ENCODE assay signal across 8 mouse cellular contexts in genomic region chr8:120525832-120526231, GRCm38 (mm10).
DNase-seq lines count a peak whose midpoint lies in the region; ATAC-seq lines count a peak whose summit lies in the region.

No protein-coding gene starts in this region.

- H3K9ac ChIP-seq in kidney, embryonic 14.5 days (ENCODE audit: low read depth, low read length) = no peak overlapping the region
- H3K9ac ChIP-seq in liver, embryonic 16.5 days (ENCODE audit: low read depth, low read length) = peak overlapping the region; percentile 4; the same call in 1 of the 2 replicates

- WGBS in kidney, embryonic 14.5 days = 18% methylated on average over 6 of the region's 6 CpGs
- 55% methylated on average over 6 of the region's 6 CpGs for WGBS in liver, embryonic 16.5 days (ENCODE audit: insufficient replicate concordance)

- no peaks in the 10 kb centered on the region for H3K9me3 ChIP-seq in kidney, embryonic 14.5 days (ENCODE audit: control insufficient read depth, low read length)
- H3K9me3 ChIP-seq in liver, embryonic 16.5 days (replicated peaks; ENCODE audit: control insufficient read depth, low read length) = no peaks in the 10 kb centered on the region

- H3K4me3 ChIP-seq in kidney, embryonic 14.5 days (ENCODE audit: low read length) = no peak overlapping the region
- no peak overlapping the region for H3K4me3 ChIP-seq in liver, embryonic 16.5 days (ENCODE audit: low read depth, low read length)

- 0 out of 2 replicates have a peak, but pooled peaks have one; percentile 34 for ATAC-seq in kidney, embryonic 14.5 days (ENCODE audit: low FRiP score, low TSS enrichment)
- no peak for ATAC-seq in liver, embryonic 16.5 days (ENCODE audit: low read depth)
- ATAC-seq in monocyte, adult 5-6 weeks (replicated peaks; ENCODE audit: insufficient number of reproducible peaks, low FRiP score, low TSS enrichment, poor library complexity, severe bottlenecking) = no peak

- no peak overlapping the region for H3K27ac ChIP-seq in kidney, embryonic 14.5 days (ENCODE audit: low read depth, low read length)
- H3K27ac ChIP-seq in liver, embryonic 16.5 days (ENCODE audit: low read length) = no peak overlapping the region

- no peaks in the 10 kb centered on the region for H3K27me3 ChIP-seq in kidney, embryonic 14.5 days (ENCODE audit: control insufficient read depth, insufficient read depth, low read length)
- H3K27me3 ChIP-seq in liver, embryonic 16.5 days (ENCODE audit: control insufficient read depth, insufficient read depth, low read depth, low read length) = no peaks in the 10 kb centered on the region

- peaks cover 59% of the 10 kb centered on the region for H3K4me1 ChIP-seq in kidney, embryonic 14.5 days (ENCODE audit: control insufficient read depth, insufficient read depth, low read length)
- H3K4me1 ChIP-seq in liver, embryonic 16.5 days (ENCODE audit: control insufficient read depth, low read depth, low read length) = peaks cover 58% of the 10 kb centered on the region

- no peak for DNase-seq in kidney, adult 11 months
- peak; percentile 35 for DNase-seq in adrenal gland, postnatal 14 days
- peak; percentile 56 for DNase-seq in heart, adult 8-10 months (ENCODE audit: low spot score)
- no peak for DNase-seq in cerebellum, adult 9-10 months
- no peak for DNase-seq in embryo, embryonic 9.5 days (ENCODE audit: extremely low spot score)

- H3K4me2 ChIP-seq in kidney, embryonic 14.5 days (replicated peaks; ENCODE audit: low read depth, low read length) = no peak overlapping the region
- H3K4me2 ChIP-seq in liver, embryonic 16.5 days (ENCODE audit: low read depth, low read length) = no peak overlapping the region

- H3K36me3 ChIP-seq in kidney, embryonic 14.5 days (ENCODE audit: control insufficient read depth, insufficient read depth, low read length) = no peaks in the 10 kb centered on the region
- no peaks in the 10 kb centered on the region for H3K36me3 ChIP-seq in liver, embryonic 16.5 days (ENCODE audit: control insufficient read depth, insufficient read depth)

Comparison
In these comparisons a context has a peak if more than half of its experiments do, and no peak if none do; other contexts are left out.
1. DNase-seq: peak in adrenal gland, postnatal 14 days (single experiment) and heart, adult 8-10 months (single experiment); none in kidney, adult 11 months (single experiment), cerebellum, adult 9-10 months (single experiment) and embryo, embryonic 9.5 days (single experiment).